In the genomic region with DNA sequence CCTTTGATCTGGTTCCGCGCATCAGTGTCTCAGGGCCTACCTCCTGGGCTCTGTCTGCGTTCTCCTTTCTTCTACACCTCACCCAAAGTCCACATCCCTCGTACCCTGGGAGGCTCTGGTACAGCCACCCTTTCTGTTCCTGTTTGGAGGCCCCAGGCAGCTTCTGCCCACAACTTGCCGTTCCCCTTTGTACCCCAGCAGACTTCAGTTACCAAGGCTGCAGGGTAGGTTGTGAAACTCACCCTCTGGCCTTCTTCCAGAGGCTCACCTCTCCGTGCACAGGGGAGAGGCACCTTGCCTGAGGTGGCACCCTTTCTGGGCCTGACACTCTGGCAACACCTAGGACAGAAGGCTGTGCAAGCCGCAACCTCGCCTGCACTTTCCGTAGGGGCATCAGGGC, we compare ENCODE assay signal across 11 mouse cellular contexts. TPM values are rescaled to one million over a fixed set of nuclear protein-coding genes. Genes with fewer than 3 reads are reported as not detected.
DNase-seq lines count a peak whose midpoint lies in the region; ATAC-seq and TF ChIP-seq lines count a peak whose summit lies in the region.
"Had no signal": no experiment of that assay in that cellular context is flagged by ENCODE, and none has a peak within 500 bp of the region (broad histone marks: within the 10 kb centered on the region; RNA-seq: fewer than 3 reads in every experiment).

No protein-coding gene starts in this region.

- no peak overlapping the region for H3K9ac ChIP-seq in liver, embryonic 16.5 days (ENCODE audit: low read depth, low read length)
- H3K9ac ChIP-seq: limb, embryonic 13.5 days; midbrain, embryonic 15.5 days had no signal

- H3K4me3 ChIP-seq in bone marrow, adult 2 months (replicated peaks; ENCODE audit: control insufficient read depth, low read depth, low read length), result no peak overlapping the region
- no peak overlapping the region for H3K4me3 ChIP-seq in liver, embryonic 16.5 days (ENCODE audit: low read depth, low read length)
- H3K4me3 ChIP-seq in megakaryocyte, embryonic 14.5 days (replicated peaks), result peak overlapping the region; percentile 51
- no peak overlapping the region for H3K4me3 ChIP-seq in midbrain, embryonic 10.5 days
- H3K4me3 ChIP-seq: limb, embryonic 13.5 days; midbrain, embryonic 15.5 days had no signal

- no peaks in the 10 kb centered on the region for H3K36me3 ChIP-seq in liver, embryonic 16.5 days (ENCODE audit: control insufficient read depth, insufficient read depth)
- H3K36me3 ChIP-seq in megakaryocyte, embryonic 14.5 days (replicated peaks; ENCODE audit: low read length), result peaks cover 26% of the 10 kb centered on the region
- H3K36me3 ChIP-seq in midbrain, embryonic 10.5 days, result no peaks in the 10 kb centered on the region
- H3K36me3 ChIP-seq: limb, embryonic 13.5 days; midbrain, embryonic 15.5 days had no signal

- DNase-seq in 416B (ENCODE audit: low read depth), result peak; percentile 50
- DNase-seq in midbrain, embryonic 10.5 days (ENCODE audit: low spot score), result no peak
- no peak for DNase-seq in natural killer cell, adult 2 months (ENCODE audit: low spot score in 2 of 2)
- no peak for DNase-seq in kidney, adult 18-20 months
- DNase-seq: kidney, adult 11 months; thymus, postnatal 36 days had no signal

- H3K4me2 ChIP-seq in liver, embryonic 16.5 days (ENCODE audit: low read depth, low read length), result peak overlapping the region; percentile 6; the same call in 1 of the 2 replicates
- H3K4me2 ChIP-seq: limb, embryonic 13.5 days; midbrain, embryonic 15.5 days had no signal

- TF ChIP-seq CTCF in bone marrow, adult 2 months (IDR thresholded peaks at IDR 0.05; ENCODE audit: control insufficient read depth, insufficient read depth, low read length), result no peak

- ATAC-seq in liver, embryonic 16.5 days (ENCODE audit: low read depth), result 0 out of 2 replicates have a peak, but pooled peaks have one; percentile 25
- ATAC-seq: midbrain, embryonic 15.5 days had no signal

- no peaks in the 10 kb centered on the region for H3K9me3 ChIP-seq in liver, embryonic 16.5 days (replicated peaks; ENCODE audit: control insufficient read depth, low read length)
- H3K9me3 ChIP-seq in megakaryocyte, embryonic 14.5 days, result no peaks in the 10 kb centered on the region
- H3K9me3 ChIP-seq in midbrain, embryonic 10.5 days (replicated peaks), result no peaks in the 10 kb centered on the region
- H3K9me3 ChIP-seq: limb, embryonic 13.5 days; midbrain, embryonic 15.5 days had no signal

- peaks cover 24% of the 10 kb centered on the region for H3K4me1 ChIP-seq in bone marrow, adult 2 months (ENCODE audit: control insufficient read depth, insufficient read depth, low read length)
- peaks cover 19% of the 10 kb centered on the region for H3K4me1 ChIP-seq in liver, embryonic 16.5 days (ENCODE audit: control insufficient read depth, low read depth, low read length)
- H3K4me1 ChIP-seq in megakaryocyte, embryonic 14.5 days, result peaks cover 92% of the 10 kb centered on the region
- H3K4me1 ChIP-seq in midbrain, embryonic 10.5 days, result peaks cover 5% of the 10 kb centered on the region; the same call in 1 of the 2 replicates
- H3K4me1 ChIP-seq: limb, embryonic 13.5 days had no signal

- H3K27ac ChIP-seq in bone marrow, adult 2 months (ENCODE audit: control insufficient read depth, insufficient read depth, low read depth, low read length, poor library complexity), result peak overlapping the region; percentile 78
- peak overlapping the region; percentile 63 for H3K27ac ChIP-seq in liver, embryonic 16.5 days (ENCODE audit: low read length)
- H3K27ac ChIP-seq in midbrain, embryonic 10.5 days (replicated peaks), result no peak overlapping the region
- H3K27ac ChIP-seq: limb, embryonic 13.5 days; midbrain, embryonic 15.5 days had no signal

- H3K27me3 ChIP-seq in liver, embryonic 16.5 days (ENCODE audit: control insufficient read depth, insufficient read depth, low read depth, low read length), result no peaks in the 10 kb centered on the region
- no peaks in the 10 kb centered on the region for H3K27me3 ChIP-seq in megakaryocyte, embryonic 14.5 days (replicated peaks)
- H3K27me3 ChIP-seq in midbrain, embryonic 10.5 days (ENCODE audit: low read depth, poor library complexity, severe bottlenecking), result 0 out of 2 replicates have a peak, but pooled peaks cover 3% of the 10 kb centered on the region
- H3K27me3 ChIP-seq: limb, embryonic 13.5 days; midbrain, embryonic 15.5 days had no signal

- WGBS in bone marrow, adult 2 months, result 35% methylated on average over 9 of the region's 9 CpGs
- WGBS in liver, embryonic 16.5 days (ENCODE audit: insufficient replicate concordance), result 52% methylated on average over 9 of the region's 9 CpGs
- 86% methylated on average over 9 of the region's 9 CpGs for WGBS in midbrain, embryonic 10.5 days

- no peak for TF ChIP-seq POLR2A in bone marrow, adult 2 months (IDR thresholded peaks at IDR 0.05; ENCODE audit: borderline replicate concordance, control insufficient read depth, low read depth, low read length)

RNA-seq across cellular contexts. Expression of gene Trim14, which starts 19.8 kb away (rescaled TPM):
- polyA plus RNA-seq in bone marrow, adult 2 months (2011; ENCODE audit: insufficient read depth, insufficient read length, low replicate concordance, missing spikeins), result 4.7 and 4.8 TPM in 2 replicates
- polyA plus RNA-seq in liver, embryonic 16.5 days (2015; fragmentation: Nextera tagmentation; extraction: Ambion mirVana), result 8.2 and 9.0 TPM in 2 replicates
- polyA plus RNA-seq in megakaryocyte, embryonic 14.5 days (2012; ENCODE audit: insufficient read depth, low replicate concordance), result 2.0 and 8.1 TPM in 2 replicates
- polyA plus RNA-seq in midbrain, embryonic 10.5 days (2016; fragmentation: Nextera tagmentation; extraction: Ambion mirVana), result 0.62 and 0.63 TPM in 2 replicates

RNA-seq across cellular contexts. Expression of gene Coro2a, which starts 46.2 kb away (rescaled TPM):
- 6.0 and 8.1 TPM in 2 replicates for polyA plus RNA-seq in bone marrow, adult 2 months (2011; ENCODE audit: insufficient read depth, insufficient read length, low replicate concordance, missing spikeins)
- polyA plus RNA-seq in liver, embryonic 16.5 days (2015; fragmentation: Nextera tagmentation; extraction: Ambion mirVana), result 2.7 and 3.9 TPM in 2 replicates
- 29.8 and 31.3 TPM in 2 replicates for polyA plus RNA-seq in megakaryocyte, embryonic 14.5 days (2012; ENCODE audit: insufficient read depth, low replicate concordance)
- polyA plus RNA-seq in midbrain, embryonic 10.5 days (2016; fragmentation: Nextera tagmentation; extraction: Ambion mirVana), result 2.8 TPM in 2 replicates
